Mouse (Mus musculus) forebrain, embryonic 15.5 days (tissue): ENCODE data around the gene Prdm10. TPM values are rescaled to one million over a fixed set of nuclear protein-coding genes. Genes with fewer than 3 reads are reported as not detected.

Source experiments
- ATAC-seq: fragments of 200-750 bp; cut with Nextera tagmentation; replicated peaks from 2 replicates; pipeline ENCODE4 v1.8.0; 2017; ENCODE audit warnings: mild to moderate bottlenecking, moderate TSS enrichment, moderate library complexity
- H3K27ac ChIP-seq: fragments of 300-500 bp; sonication (generic); replicated peaks from 2 replicates; pipeline ENCODE4 v1.5.1; 2015; ENCODE audit warnings: mild to moderate bottlenecking, inconsistent platforms
- H3K27me3 ChIP-seq: fragments of 300-500 bp; sonication (generic); 2 replicates; pipeline ENCODE4 v1.6.1; 2015; ENCODE audit warnings: inconsistent platforms
- H3K36me3 ChIP-seq: fragments of 300-500 bp; sonication (generic); 2 replicates; pipeline ENCODE4 v1.6.1; 2015; ENCODE audit warnings: mild to moderate bottlenecking, inconsistent platforms
- H3K4me1 ChIP-seq: fragments of 300-500 bp; sonication (generic); 2 replicates; pipeline ENCODE4 v1.6.1; 2015; ENCODE audit warnings: inconsistent platforms
- H3K4me2 ChIP-seq: fragments of 300-500 bp; sonication (generic); replicated peaks from 2 replicates; pipeline ENCODE4 v1.6.1; 2015; ENCODE audit warnings: mild to moderate bottlenecking, inconsistent platforms
- H3K4me3 ChIP-seq: fragments of 300-500 bp; sonication (generic); 2 replicates; pipeline ENCODE4 v1.5.1; 2015; ENCODE audit warnings: mild to moderate bottlenecking, inconsistent platforms
- H3K9ac ChIP-seq: fragments of 300-500 bp; sonication (generic); replicated peaks from 2 replicates; pipeline ENCODE4 v1.6.1; 2015; ENCODE audit warnings: mild to moderate bottlenecking, inconsistent platforms
- H3K9me3 ChIP-seq: fragments of 300-500 bp; sonication (generic); 2 replicates; pipeline ENCODE4 v1.6.1; 2016; ENCODE audit warnings: inconsistent platforms
- WGBS: fragments of 180-500 bp; shearing (Covaris S2); methylation state at CpG from one replicate; pipeline ENCODE4 v1.1.7; 2015; ENCODE audit warnings: mixed read lengths; 5-methylcytosine and 5-hydroxymethylcytosine counted together
- polyA plus RNA-seq: library from polyadenylated mRNA; unstranded; fragments of >200 nt; fragmentation: Nextera tagmentation; extraction: Ambion mirVana; gene quantifications from 2 replicates; pipeline ENCODE4 v1.2.1, GENCODE M21; 2015

Prdm10 gene
- polyA plus RNA-seq, 1 experiment from 2014 or later = 10.2 TPM

DNA sequence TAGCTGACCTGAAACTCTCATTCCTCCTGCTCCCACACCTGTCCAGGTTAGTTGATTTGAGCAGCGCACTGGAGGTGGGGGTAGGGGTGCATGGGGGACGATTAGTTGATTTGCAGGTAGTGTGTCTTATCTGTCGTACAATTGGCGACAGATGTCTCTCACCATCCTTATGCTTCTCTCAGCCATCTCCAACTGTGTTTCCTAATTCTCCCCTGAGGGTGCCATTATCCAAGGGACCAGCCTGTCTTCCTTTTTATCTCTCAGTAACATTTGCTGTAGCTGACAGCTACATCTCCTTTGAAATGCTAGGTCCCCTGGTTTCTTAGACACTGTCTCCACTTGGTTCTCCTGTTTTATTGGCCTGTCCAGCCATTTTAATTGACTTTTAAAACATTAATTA, 8.2 kb upstream of the Prdm10 start:
- Histone ChIP-seq H3K36me3 (no peaks in the 10 kb centered on the region), H3K4me3 (no peak overlapping the region), H3K4me2 (no peak overlapping the region), H3K27me3 (no peaks in the 10 kb centered on the region), H3K9ac (no peak overlapping the region), H3K4me1 (no peaks in the 10 kb centered on the region), H3K27ac (no peak overlapping the region), H3K9me3 (no peaks in the 10 kb centered on the region)
- no peak for ATAC-seq
- 85% methylated on average over 4 of the region's 4 CpGs for WGBS

DNA sequence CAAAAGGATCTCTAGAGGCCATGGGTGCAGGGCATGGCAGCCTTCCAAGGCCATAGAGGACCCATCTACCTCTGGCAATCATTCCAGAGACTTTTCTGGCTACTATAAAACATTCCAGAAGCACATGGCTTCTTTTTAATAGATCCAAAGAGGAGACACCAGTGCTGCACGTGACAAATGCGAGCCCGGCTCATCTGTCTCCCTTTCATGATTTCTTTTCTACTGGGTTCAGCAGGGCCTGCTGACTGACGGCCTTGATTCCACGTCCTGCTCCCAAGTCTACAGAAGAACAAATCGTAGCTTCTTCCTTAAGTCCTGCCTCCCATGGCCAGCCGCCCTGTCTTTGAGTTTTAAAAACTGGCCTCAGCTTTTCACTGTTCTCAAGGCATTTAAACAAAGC, 1.7 kb upstream of the Prdm10 start:
- H3K9me3 ChIP-seq = no peaks in the 10 kb centered on the region
- no peak overlapping the region for H3K27ac ChIP-seq
- H3K4me3 ChIP-seq = no peak overlapping the region
- no peak overlapping the region for H3K9ac ChIP-seq
- WGBS = 75% methylated on average over 7 of the region's 7 CpGs
- H3K27me3 ChIP-seq = no peaks in the 10 kb centered on the region
- no peak for ATAC-seq
- H3K4me1 ChIP-seq = peaks cover 30% of the 10 kb centered on the region
- H3K36me3 ChIP-seq = no peaks in the 10 kb centered on the region
- H3K4me2 ChIP-seq = no peak overlapping the region

DNA sequence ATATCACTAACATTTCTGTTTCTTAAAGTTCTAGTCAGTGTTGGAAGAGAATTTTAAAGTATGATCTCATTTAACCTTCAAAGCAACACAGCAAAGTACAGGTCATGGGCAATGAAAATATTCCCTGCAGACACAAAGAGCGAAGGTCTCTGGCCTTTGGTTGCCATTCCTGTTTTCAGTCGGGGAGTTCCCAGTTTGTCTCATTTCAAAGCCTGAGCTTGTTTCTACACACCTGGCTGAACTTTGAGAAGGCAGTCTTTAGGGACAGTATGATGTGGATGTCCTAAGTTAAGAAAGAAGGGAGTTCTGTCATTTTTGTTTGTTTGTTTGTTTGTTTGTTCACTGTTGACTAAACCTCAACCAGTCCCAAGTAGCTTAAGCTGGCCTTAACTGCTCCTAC, 1.0 kb upstream of the Prdm10 start:
- peaks cover 30% of the 10 kb centered on the region for H3K4me1 ChIP-seq
- 55% methylated on average over 2 of the region's 2 CpGs for WGBS
- no peak for ATAC-seq
- peak overlapping the region; percentile 96 for H3K4me3 ChIP-seq
- H3K9me3 ChIP-seq = no peaks in the 10 kb centered on the region
- no peaks in the 10 kb centered on the region for H3K36me3 ChIP-seq
- peak overlapping the region; percentile 100 for H3K9ac ChIP-seq
- H3K27me3 ChIP-seq = no peaks in the 10 kb centered on the region
- peak overlapping the region; percentile 81 for H3K4me2 ChIP-seq
- peak overlapping the region; percentile 100 for H3K27ac ChIP-seq

DNA sequence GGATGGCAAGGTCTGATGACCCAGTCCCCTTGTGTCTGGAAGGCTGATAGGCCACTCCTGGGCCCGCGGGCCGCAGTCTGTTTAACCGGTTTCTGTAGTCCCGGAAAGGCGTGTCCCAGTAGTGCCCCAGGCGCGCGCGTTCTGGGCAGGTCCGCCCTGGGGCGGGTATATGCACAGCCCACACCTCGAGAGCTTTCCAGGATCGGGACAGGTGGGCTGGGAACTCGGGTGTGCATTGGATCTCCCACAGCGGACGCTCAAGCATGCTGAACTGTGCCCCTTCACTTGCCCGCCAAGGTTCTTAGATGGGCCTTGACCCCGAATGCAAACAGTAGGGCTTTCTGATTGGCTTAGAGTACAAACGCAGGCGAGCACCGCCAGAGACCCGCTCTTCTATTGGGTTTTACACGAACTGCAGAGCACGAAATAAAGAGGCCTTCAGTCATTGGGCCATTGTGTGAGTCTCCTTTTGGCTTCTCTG, 413 bp upstream of the Prdm10 start:
- H3K36me3 ChIP-seq = no peaks in the 10 kb centered on the region
- H3K4me3 ChIP-seq = peak overlapping the region; percentile 96
- H3K9ac ChIP-seq = peak overlapping the region; percentile 100
- H3K4me2 ChIP-seq = peak overlapping the region; percentile 81
- H3K27ac ChIP-seq = peak overlapping the region; percentile 100
- under 1% methylated on average over 25 of the region's 25 CpGs for WGBS
- ATAC-seq = peak; percentile 91
- no peaks in the 10 kb centered on the region for H3K27me3 ChIP-seq
- peaks cover 30% of the 10 kb centered on the region for H3K4me1 ChIP-seq
- H3K9me3 ChIP-seq = no peaks in the 10 kb centered on the region

DNA sequence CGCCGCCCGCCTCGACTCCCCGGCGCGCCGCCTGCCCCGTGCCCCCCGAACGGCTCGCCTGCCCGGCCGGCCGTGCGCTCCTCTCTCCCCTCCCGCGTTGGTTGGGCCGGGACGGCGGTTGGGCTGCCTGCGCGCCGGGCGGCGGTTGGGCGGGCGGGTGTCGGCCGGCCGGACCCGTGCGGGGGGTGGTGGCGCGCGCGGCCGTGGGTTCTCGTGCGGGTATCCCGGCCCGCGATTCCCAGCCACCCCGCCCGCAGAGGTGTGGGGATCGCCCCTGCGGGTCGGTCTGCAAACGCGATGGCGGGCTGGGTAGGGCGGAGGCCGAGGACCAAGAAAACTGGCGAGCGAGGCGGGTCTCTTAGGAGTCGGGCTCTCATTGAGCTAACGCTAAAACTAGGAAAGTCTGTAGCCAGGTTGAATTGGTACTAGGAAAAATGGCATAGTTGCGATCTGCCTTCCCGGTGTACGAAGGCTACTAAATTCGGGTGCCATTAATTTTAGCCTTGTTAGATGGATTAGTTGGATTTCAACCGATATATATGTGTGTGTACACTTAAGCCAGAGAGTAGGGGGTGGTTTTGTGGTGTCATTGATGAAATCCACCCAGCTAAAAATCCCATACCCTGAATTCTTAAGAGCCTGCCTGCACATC, 799 bp downstream of the Prdm10 start:
- under 1% methylated on average over 62 of the region's 63 CpGs for WGBS
- H3K9ac ChIP-seq = peak overlapping the region; percentile 100
- peak overlapping the region; percentile 96 for H3K4me3 ChIP-seq
- no peaks in the 10 kb centered on the region for H3K36me3 ChIP-seq
- H3K27ac ChIP-seq = peak overlapping the region; percentile 100
- peak overlapping the region; percentile 81 for H3K4me2 ChIP-seq
- no peaks in the 10 kb centered on the region for H3K27me3 ChIP-seq
- no peaks in the 10 kb centered on the region for H3K9me3 ChIP-seq
- peaks cover 30% of the 10 kb centered on the region for H3K4me1 ChIP-seq
- peak; percentile 55 for ATAC-seq

DNA sequence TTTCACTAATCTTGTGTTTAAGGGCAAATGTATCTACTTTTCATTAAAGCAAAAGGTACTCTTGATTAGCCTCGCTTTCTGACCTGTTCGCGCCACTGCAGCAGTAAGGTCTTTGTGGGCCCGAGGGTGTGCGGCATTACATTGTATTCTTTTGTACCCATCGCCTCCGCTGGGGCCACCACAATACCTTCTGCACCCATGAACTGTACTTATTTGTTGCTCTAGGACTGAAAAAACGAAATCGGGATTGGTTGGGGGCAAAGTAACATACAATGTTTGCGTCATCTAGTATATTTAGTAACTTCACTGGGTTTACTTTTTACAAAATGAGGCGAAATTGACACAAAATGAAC, 1.3 kb downstream of the Prdm10 start:
- H3K4me3 ChIP-seq = peak overlapping the region; percentile 96
- no peaks in the 10 kb centered on the region for H3K9me3 ChIP-seq
- no peak for ATAC-seq
- H3K4me2 ChIP-seq = peak overlapping the region; percentile 81
- peaks cover 30% of the 10 kb centered on the region for H3K4me1 ChIP-seq
- H3K27ac ChIP-seq = peak overlapping the region; percentile 100
- under 1% methylated on average over 11 of the region's 11 CpGs for WGBS
- H3K36me3 ChIP-seq = no peaks in the 10 kb centered on the region
- H3K27me3 ChIP-seq = no peaks in the 10 kb centered on the region
- H3K9ac ChIP-seq = peak overlapping the region; percentile 100

DNA sequence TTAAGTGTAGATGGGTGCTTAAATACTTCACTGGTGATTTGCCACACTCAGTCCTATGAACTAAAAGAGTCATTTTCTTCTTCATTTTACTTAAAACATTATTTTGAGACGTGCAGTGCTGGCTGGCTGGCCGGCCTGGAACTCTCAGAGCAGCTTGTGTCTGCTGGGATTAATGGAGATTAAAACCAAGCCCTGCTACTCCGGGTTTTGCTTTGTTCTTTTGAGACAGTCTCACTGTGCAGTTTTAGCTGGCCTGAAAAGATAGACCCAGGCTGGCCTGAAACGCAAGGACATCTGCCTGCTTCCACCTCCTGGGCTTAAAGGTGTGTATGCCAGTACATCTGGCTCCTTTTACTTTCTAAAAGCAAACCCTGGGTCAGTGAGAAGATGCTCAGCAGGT, 2.2 kb downstream of the Prdm10 start:
- H3K9ac ChIP-seq = peak overlapping the region; percentile 100
- peak overlapping the region; percentile 81 for H3K4me2 ChIP-seq
- no peaks in the 10 kb centered on the region for H3K36me3 ChIP-seq
- no peaks in the 10 kb centered on the region for H3K27me3 ChIP-seq
- peaks cover 30% of the 10 kb centered on the region for H3K4me1 ChIP-seq
- peak overlapping the region; percentile 69 for H3K27ac ChIP-seq
- H3K9me3 ChIP-seq = no peaks in the 10 kb centered on the region
- WGBS = 7% methylated on average over 4 of the region's 4 CpGs
- H3K4me3 ChIP-seq = peak overlapping the region; percentile 96
- no peak for ATAC-seq

DNA sequence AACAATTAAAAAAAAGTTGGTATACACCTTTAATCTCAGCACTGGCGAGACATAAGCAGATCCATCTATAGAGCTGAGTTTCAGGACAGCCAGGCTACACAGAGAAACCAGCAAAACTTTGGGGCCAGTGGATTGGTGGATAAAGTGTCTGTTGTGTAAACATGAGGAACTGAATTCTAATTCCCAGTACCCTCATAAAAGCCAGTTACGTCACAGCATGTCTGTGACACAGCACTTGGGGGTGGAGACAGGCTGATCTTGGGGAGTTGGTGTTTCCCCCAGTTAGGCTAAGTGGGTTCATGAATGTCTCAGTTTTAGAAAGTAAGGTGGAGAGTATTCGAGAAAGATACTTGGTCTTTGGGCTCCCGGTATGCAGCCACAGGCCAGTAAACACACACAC, 2.7 kb downstream of the Prdm10 start:
- Histone ChIP-seq H3K9ac (no peak overlapping the region), H3K9me3 (no peaks in the 10 kb centered on the region), H3K36me3 (no peaks in the 10 kb centered on the region), H3K27ac (peak overlapping the region; percentile 69; the same call in 1 of the 2 replicates), H3K4me2 (no peak overlapping the region), H3K4me1 (peaks cover 30% of the 10 kb centered on the region), H3K4me3 (no peak overlapping the region), H3K27me3 (no peaks in the 10 kb centered on the region)
- 82% methylated on average over 4 of the region's 4 CpGs for WGBS
- ATAC-seq = no peak

DNA sequence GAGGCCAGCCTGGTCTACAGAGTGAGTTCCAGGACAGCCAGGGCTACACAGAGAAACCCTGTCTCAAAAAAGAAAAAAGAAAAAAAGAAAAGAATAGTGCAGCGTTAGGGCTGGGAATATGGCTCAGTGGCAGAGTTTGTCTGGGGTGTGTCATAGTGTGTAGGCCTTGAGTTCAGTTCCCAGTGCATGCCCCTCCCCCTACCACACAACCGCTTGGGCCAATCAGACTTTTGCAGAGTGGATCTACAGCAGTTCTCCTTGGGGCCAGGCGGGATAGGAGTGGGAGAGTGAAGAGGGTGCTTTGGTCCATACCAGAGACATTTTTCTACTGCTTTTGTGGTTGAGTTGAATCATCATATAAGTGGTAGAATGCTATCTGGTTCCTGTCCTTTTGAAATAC, 3.6 kb downstream of the Prdm10 start:
- no peak overlapping the region for H3K27ac ChIP-seq
- H3K4me1 ChIP-seq = peaks cover 28% of the 10 kb centered on the region
- H3K27me3 ChIP-seq = no peaks in the 10 kb centered on the region
- no peaks in the 10 kb centered on the region for H3K9me3 ChIP-seq
- no peak overlapping the region for H3K4me2 ChIP-seq
- no peak for ATAC-seq
- H3K9ac ChIP-seq = no peak overlapping the region
- whole genome bisulfite sequencing = 86% methylated on average over 3 of the region's 3 CpGs
- H3K4me3 ChIP-seq = no peak overlapping the region
- H3K36me3 ChIP-seq = no peaks in the 10 kb centered on the region

DNA sequence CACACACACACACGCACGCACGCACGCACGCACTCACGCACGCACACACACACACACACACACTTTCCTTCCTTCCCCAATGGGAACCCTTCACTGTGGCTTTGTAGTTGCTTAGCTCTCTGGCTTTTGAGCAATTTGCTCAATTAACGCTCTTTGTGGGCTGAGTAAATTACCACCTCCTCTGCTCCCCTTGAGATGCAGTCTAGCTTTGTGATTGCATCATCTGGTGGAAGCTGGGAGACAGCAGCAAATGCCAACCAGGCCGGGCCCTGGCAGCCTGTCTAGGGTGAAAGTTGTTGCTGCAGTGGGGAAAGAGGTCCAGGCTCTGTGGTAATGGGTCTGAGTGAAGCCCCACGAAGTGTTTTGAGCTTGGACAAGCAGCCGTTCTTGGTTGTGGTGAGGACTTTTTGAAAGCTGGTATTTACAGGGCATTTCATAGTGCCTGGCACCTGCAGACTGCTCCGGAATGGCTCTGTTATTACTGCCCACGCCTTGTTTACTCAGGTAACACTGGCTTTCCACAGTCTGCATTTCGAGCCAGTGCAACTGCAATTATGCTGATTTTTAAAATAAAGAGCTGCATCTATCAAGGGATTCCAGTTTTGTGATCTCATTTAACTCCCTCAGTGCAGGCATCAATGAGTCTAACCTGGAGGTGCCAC, 10.0 kb downstream of the Prdm10 start:
- Histone ChIP-seq H3K9ac (0 out of 2 replicates have a peak overlapping the region, but pooled peaks have one; percentile 19), H3K36me3 (no peaks in the 10 kb centered on the region), H3K9me3 (no peaks in the 10 kb centered on the region), H3K27me3 (no peaks in the 10 kb centered on the region), H3K27ac (peak overlapping the region; percentile 71), H3K4me2 (0 out of 2 replicates have a peak overlapping the region, but pooled peaks have one; percentile 6), H3K4me1 (peaks cover 16% of the 10 kb centered on the region), H3K4me3 (no peak overlapping the region)
- WGBS = 49% methylated on average over 14 of the region's 14 CpGs
- peak; percentile 78 for ATAC-seq

DNA sequence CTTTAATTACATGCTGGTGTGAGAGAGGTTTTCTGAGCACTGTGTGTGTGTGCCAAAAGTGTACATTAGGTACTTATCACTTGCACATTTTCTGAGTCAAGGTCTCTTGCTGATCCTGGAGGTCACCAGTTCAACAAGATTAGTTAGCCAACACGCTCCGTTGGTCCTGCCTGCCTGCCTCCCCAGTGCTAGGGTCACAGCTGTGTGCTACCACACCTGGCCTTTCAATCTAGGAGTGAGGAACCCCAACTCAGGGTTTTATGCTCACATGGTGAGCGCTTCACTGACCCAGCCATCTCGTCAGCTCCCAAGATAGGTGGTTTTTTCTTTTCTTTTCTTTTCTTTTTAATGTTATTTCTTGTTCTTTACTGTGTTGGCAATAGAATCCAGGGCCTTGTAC, 11.6 kb downstream of the Prdm10 start:
- 90% methylated on average over 4 of the region's 4 CpGs for WGBS
- Histone ChIP-seq H3K4me1 (peaks cover 20% of the 10 kb centered on the region), H3K9ac (no peak overlapping the region), H3K27ac (no peak overlapping the region), H3K4me2 (no peak overlapping the region), H3K36me3 (no peaks in the 10 kb centered on the region), H3K9me3 (no peaks in the 10 kb centered on the region), H3K27me3 (no peaks in the 10 kb centered on the region), H3K4me3 (no peak overlapping the region)
- no peak for ATAC-seq

DNA sequence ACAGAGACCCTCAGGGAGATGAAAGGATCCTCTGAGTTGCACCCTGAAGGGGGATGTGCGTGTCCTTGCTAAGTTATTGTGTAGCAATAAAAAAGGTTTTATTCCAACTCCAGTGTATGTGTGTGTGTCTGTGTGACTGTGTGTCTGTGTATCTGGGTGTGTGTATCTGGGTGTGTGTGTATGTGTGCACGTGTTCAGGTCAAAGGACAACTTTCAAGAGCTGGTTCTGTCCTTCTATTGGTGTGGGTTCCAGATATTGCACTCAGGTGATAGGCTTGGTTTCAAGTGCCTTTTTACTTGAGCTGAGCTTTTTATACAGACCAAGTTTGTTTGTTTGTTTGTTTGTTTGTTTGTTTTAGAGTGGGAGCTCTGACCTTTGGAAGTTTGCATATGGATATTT, 12.9 kb downstream of the Prdm10 start:
- no peaks in the 10 kb centered on the region for H3K27me3 ChIP-seq
- H3K4me1 ChIP-seq = peaks cover 20% of the 10 kb centered on the region
- 88% methylated on average over 2 of the region's 2 CpGs for WGBS
- H3K9me3 ChIP-seq = no peaks in the 10 kb centered on the region
- no peak overlapping the region for H3K27ac ChIP-seq
- H3K36me3 ChIP-seq = no peaks in the 10 kb centered on the region
- H3K4me2 ChIP-seq = no peak overlapping the region
- no peak overlapping the region for H3K9ac ChIP-seq
- ATAC-seq = no peak
- H3K4me3 ChIP-seq = no peak overlapping the region
